Mouse (Mus musculus): ENCODE data around the gene Fam205a1.

GRCm38 (mm10) chr4:42898914-42899313 lies 45.2 kb upstream of the Fam205a1 start:
- no peak for TF ChIP-seq POLR2A (IDR thresholded peaks at IDR 0.05; ENCODE audit: extremely low read depth, insufficient read depth, low read length)
- TF ChIP-seq CTCF (IDR thresholded peaks at IDR 0.05; ENCODE audit: extremely low read depth, insufficient read depth, low read length) = no peak
